Mouse (Mus musculus): ENCODE measurements around the gene Edem1. TPM values are rescaled to one million over a fixed set of nuclear protein-coding genes. Genes with fewer than 3 reads are reported as not detected.

The Edem1 gene
- total and polyA plus RNA-seq, 3 experiments: 70.9 to 216 (median 157) TPM

- no peaks in the 10 kb centered on the region for H3K9me3 ChIP-seq (replicated peaks; ENCODE audit: low read length)
- H3K4me1 ChIP-seq (ENCODE audit: control insufficient read depth in 1 of 2, insufficient read depth in 2 of 2): peaks cover 0 to 15% of the 10 kb centered on the region in 2 experiments; a peak in 3 of 4 replicates
- in situ Hi-C loops (cut with MboI; ENCODE audit: low pct_ligation_motif_present, low pct_unique_long_range_greater_than_20kb, low sequenced_read_pairs) (no loop called here), dilution Hi-C loops (cut with MboI; ENCODE audit: extremely low pct_ligation_motif_present, extremely low pct_unique_long_range_greater_than_20kb, low sequenced_read_pairs) (no loop called here)
- H3K27ac ChIP-seq (ENCODE audit: insufficient read depth, low read depth): no peak overlapping the region
- H3K27me3 ChIP-seq (replicated peaks): no peaks in the 10 kb centered on the region
- no peak overlapping the region for H3K4me3 ChIP-seq (replicated peaks in 1 of 3; ENCODE audit: low read depth in 2 of 3, low read length in 2 of 3, poor library complexity in 1 of 3)
- H3K36me3 ChIP-seq (replicated peaks in 1 of 2; ENCODE audit: control insufficient read depth in 1 of 2, insufficient read depth in 1 of 2, low read length in 1 of 2): no peaks in the 10 kb centered on the region
- H3K79me2 ChIP-seq (replicated peaks; ENCODE audit: control insufficient read depth, extremely low read depth, insufficient read depth, poor library complexity, severe bottlenecking): no peaks in the 10 kb centered on the region
- no peak overlapping the region for H3K9ac ChIP-seq (ENCODE audit: insufficient read depth, low read depth)
- peak; percentile 35 for DNase-seq (ENCODE audit: extremely low read depth)
- TF ChIP-seq SIN3A (IDR thresholded peaks at IDR 0.05; ENCODE audit: low read length): no peak
- TF ChIP-seq CHD2 (IDR thresholded peaks at IDR 0.05; ENCODE audit: low read length): no peak
- no peak for TF ChIP-seq GABPA (IDR thresholded peaks at IDR 0.05; ENCODE audit: insufficient replicate concordance, low read depth, low read length)
- no peak overlapping the region for H3K4me2 ChIP-seq (ENCODE audit: insufficient read depth, low read depth, poor library complexity, severe bottlenecking)
Measured at GRCm38 (mm10) chr6:108895129-108895528, 66.7 kb downstream of the Edem1 start.

- dilution Hi-C loops (cut with MboI; ENCODE audit: extremely low pct_ligation_motif_present, extremely low pct_unique_long_range_greater_than_20kb, low sequenced_read_pairs): no loop called here
- no peaks in the 10 kb centered on the region for H3K9me3 ChIP-seq (replicated peaks; ENCODE audit: low read length)
- in situ Hi-C loops (cut with MboI; ENCODE audit: low pct_ligation_motif_present, low pct_unique_long_range_greater_than_20kb, low sequenced_read_pairs): no loop called here
- H3K4me1 ChIP-seq (ENCODE audit: control insufficient read depth in 1 of 2, insufficient read depth in 2 of 2): peaks cover 0 to 15% of the 10 kb centered on the region in 2 experiments; a peak in 3 of 4 replicates
- TF ChIP-seq JUND (conservative IDR thresholded peaks at IDR 0.05; ENCODE audit: low read depth, low read length): no peak
- no peak for TF ChIP-seq MXI1 (IDR thresholded peaks at IDR 0.05; ENCODE audit: low read depth, low read length)
- TF ChIP-seq E2F4 (IDR thresholded peaks at IDR 0.05; ENCODE audit: insufficient replicate concordance, low read depth, low read length): no peak
- TF ChIP-seq ETS1 (conservative IDR thresholded peaks at IDR 0.05; ENCODE audit: low read depth, low read length): no peak
- no peak for TF ChIP-seq HCFC1 (IDR thresholded peaks at IDR 0.05; ENCODE audit: low read depth, low read length)
- no peak for TF ChIP-seq ZMIZ1 (IDR thresholded peaks at IDR 0.05; ENCODE audit: low read depth, low read length)
- no peak for TF ChIP-seq PAX5 (IDR thresholded peaks at IDR 0.05; ENCODE audit: low read length)
- TF ChIP-seq ZC3H11A (IDR thresholded peaks at IDR 0.05; ENCODE audit: low read depth, low read length): no peak
- no peak for TF ChIP-seq CHD2 (IDR thresholded peaks at IDR 0.05; ENCODE audit: low read length)
- no peak for TF ChIP-seq CHD1 (IDR thresholded peaks at IDR 0.05; ENCODE audit: low read depth, low read length)
- no peak for TF ChIP-seq POLR2A (IDR thresholded peaks at IDR 0.05; ENCODE audit: low read depth, low read length)
- no peak for TF ChIP-seq CTCF (conservative IDR thresholded peaks at IDR 0.05 in 1 of 2, IDR thresholded peaks at IDR 0.05 in 1 of 2; ENCODE audit: low read depth in 2 of 2, low read length in 2 of 2)
- no peak for TF ChIP-seq RCOR1 (conservative IDR thresholded peaks at IDR 0.05; ENCODE audit: low read depth, low read length)
- no peak for TF ChIP-seq EP300 (IDR thresholded peaks at IDR 0.05; ENCODE audit: low read length)
- H3K4me3 ChIP-seq (replicated peaks in 1 of 3; ENCODE audit: low read depth in 2 of 3, low read length in 2 of 3, poor library complexity in 1 of 3): no peak overlapping the region
- H3K79me2 ChIP-seq (replicated peaks; ENCODE audit: control insufficient read depth, extremely low read depth, insufficient read depth, poor library complexity, severe bottlenecking): no peaks in the 10 kb centered on the region
- H3K4me2 ChIP-seq (ENCODE audit: insufficient read depth, low read depth, poor library complexity, severe bottlenecking): no peak overlapping the region
- no peak for DNase-seq (ENCODE audit: extremely low read depth)
- H3K27me3 ChIP-seq (replicated peaks): no peaks in the 10 kb centered on the region
- H3K9ac ChIP-seq (ENCODE audit: insufficient read depth, low read depth): no peak overlapping the region
- no peaks in the 10 kb centered on the region for H3K36me3 ChIP-seq (replicated peaks in 1 of 2; ENCODE audit: control insufficient read depth in 1 of 2, insufficient read depth in 1 of 2, low read length in 1 of 2)
- H3K27ac ChIP-seq (ENCODE audit: insufficient read depth, low read depth): no peak overlapping the region
Measured at GRCm38 (mm10) chr6:108895976-108896375, 67.5 kb downstream of the Edem1 start.
